Mouse (Mus musculus): ENCODE measurements around the gene A630095N17Rik.

DNA sequence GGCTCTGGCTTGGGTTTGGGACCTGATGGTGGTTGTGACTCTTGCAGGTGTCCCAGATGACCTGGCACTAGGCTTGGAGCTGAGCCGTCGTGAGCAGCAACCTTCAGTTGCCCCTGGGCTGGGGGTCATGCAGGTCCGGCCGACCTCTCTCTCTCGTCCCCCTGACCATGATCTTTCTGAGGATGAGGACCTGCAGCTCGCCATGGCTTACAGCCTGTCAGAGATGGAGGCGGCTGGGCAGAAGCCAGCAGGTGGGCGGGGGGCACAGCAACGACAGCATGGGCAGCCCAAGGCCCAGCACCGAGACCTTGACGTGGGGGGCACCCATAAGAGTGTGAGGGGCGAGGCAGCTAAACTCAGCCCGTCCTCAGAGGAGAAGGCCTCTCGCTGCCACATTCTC is 11.5 kb upstream of the A630095N17Rik start:
- TF ChIP-seq CTCF (IDR thresholded peaks at IDR 0.05; ENCODE audit: low read depth, low read length) (no peak), POLR2A (IDR thresholded peaks at IDR 0.05; ENCODE audit: borderline replicate concordance, low read depth, low read length) (no peak)

All from bone marrow macrophage, adult 2 months (primary cell).